Mouse (Mus musculus) cerebellum, postnatal 10 days (tissue): Measurements from ENCODE around the gene Pnmal1.

Experiments used
- DNase-seq, 2 experiments: peaks; one replicate each; pipeline ENCODE4 v3.0.0; 2021; ENCODE audit warnings: mixed read lengths in 2 of 2

The Pnmal1 gene

GRCm38 (mm10) chr7:16950861-16951635 is 8.4 kb upstream of the Pnmal1 start:
- peak; percentile 89 to 92 for DNase-seq

DNA sequence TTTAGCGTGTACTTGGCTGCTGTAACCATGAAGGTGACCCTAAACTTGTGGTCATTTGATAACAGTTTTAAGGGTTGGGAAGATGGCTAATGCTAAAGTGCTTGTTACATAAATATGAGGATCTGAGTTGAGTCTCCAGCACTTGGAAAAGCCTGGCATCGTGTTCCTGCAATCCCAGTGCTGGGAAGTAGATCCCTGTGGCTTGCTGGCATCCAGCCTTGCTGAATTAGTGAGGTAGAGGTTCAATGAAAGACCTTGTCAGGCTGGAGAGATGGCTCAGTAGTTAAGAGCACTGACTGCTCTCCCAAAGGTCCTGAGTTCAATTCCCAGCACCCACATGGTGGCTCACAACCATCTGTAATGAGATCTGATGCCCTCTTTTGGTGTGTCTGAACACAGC is 5.7 kb upstream of the Pnmal1 start:
- DNase-seq = peak; percentile 55 to 59

DNA sequence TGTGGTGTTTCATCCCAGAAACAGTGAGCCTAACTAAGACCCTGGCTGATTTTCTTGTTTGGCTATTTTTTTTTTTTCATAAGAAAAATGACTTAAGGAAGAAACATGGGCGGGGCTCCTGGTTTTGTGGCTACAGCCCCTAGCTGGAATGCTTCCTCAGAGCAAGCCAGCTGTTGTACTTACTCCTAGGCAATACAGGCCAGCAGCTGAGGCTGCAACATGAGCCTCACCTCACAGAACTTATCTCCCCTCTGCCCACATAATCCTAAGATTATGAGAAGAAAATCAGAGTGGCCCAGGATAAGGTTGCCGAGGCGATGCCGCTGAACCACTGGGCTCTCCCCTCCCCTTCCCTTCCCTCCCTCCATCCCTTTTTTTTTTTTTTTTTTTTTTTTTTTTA is 3.8 kb upstream of the Pnmal1 start:
- DNase-seq = no peak

DNA sequence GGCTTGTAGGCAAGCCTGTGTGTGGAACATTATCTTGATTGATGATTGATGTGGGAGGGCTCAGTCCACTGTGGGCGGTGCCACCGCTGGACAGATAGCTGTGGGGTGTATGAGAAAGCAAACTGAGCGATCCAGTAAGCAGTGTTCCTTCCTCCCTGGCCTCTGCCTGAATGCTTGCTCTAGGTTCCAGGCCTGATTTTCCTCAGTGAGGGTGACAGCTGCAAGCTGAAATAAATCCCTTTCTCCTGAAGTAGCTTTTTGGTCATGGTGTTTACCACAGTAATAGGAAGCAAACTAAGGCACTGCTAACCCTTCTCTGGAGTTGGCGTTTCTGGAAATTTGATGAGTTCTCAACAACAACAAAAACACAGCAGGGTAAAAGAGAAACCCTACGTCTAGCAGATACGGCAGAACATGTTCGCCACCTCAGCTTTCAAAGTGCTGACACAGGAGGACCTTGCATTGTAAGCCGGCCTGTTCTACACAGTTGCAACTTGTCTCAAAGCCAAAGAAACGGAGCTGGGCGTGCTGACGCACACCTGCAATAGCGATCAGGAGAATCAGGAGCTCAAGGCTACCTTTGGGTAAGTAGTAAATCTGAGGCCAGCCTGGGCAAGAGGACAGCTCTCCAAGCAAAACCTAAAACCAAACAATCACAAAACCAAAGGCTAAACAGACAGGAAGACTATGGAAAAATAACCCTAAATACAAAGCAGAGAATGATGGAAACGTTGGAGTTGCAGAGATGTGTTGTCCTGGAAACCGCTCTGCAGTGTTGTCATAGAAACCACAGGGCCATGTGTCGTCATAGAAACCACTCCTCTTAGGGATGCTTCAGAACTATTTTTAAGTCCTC is 2.8 kb upstream of the Pnmal1 start:
- DNase-seq = peak; percentile 45 to 56

DNA sequence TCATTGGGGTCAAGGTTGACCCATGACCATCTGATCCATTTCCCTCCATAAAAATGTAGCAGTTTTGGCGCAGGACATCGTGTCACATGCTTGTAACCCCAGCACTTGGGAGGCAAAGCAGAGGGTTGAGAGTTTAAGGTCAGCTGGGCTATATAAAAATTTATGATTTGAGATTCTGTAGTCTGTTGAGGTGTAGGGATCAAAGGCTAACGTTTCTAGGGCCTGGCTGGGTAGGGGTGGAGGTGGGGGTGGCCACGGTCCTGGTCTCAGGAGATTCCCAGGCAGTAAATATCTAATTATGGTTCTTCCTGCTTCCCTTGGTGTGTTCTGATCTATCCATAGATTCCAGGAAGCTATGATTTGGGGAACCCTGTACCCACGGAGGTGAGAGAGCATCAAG is 2.2 kb downstream of the Pnmal1 start:
- no peak for DNase-seq

DNA sequence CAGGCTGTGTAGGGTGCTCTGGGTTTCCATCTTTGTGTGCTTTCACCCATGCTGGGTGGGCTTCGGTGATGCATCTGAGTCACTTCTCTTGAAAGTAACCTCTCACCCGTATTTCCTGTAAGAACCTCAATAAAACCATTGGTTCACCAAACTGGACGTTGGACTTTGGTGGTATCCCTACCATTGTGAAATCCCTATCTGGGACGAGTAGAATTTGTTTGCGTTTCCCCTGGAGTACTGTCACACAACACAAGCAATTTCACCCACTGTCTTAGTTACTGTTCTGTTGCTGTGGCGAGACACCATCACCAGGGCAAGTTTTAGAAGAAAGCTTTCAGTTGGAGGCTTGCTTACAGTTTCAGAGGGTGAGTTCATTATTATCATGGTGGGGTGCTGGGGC is 8.9 kb downstream of the Pnmal1 start:
- DNase-seq = no peak

DNA sequence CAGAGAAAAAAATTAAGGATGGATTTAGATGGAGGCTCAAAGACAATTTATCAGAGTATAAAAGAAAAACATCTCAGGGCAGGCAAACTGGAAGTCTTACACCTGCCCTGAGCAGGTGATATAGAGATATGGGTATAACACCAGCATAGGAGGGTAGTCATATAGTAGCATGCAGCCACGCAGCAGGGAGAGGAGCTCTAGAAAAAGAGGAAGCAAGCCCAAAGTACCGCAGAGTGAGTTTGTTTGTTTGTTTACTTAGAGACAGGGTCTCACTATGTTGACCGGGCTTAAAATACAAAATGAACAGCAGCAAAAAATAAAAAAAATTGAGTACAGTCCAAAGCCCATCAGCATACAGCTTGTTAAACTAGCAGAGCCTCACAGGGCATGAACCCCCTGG is 11.7 kb downstream of the Pnmal1 start:
- DNase-seq = no peak

DNA sequence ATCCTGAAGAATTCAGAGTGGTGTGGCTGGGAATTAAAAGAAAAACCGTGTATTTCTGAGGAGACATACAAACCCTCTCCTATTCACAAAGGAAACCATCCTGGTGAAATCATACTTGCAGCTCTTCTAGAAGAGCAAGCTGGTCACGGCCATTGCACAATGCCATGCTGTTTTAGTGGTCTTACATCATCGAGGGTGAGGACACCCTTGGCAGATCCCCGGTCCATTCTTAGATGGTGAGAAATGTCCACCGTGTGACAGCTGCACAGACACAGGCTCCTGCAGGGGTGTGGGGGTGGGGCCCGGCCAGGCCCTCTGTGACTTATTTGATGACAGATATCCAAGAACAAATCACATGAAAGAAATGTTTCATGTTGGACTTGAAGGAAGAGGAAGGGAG is 14.5 kb downstream of the Pnmal1 start:
- DNase-seq = peak; percentile 62 to 71

DNA sequence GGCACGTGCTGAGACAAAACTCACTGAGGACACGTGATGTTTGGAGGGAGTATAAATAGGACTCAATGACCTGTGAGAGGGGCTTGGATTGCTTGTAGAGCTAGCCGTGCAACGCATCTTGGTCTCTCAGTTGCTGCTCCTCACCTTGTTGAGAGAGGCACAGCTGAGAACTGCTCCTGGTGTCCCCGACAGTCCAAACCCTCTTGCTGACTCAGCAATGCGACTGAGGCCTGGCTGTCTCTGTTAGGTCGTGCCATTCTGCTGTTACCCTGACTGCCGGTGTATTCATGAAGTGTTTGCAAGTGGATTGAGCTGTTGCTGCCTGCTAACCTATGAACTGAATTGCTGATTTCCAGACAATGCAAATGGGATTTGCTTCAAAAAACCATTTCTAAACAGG is 16.8 kb downstream of the Pnmal1 start:
- no peak for DNase-seq

- DNase-seq = no peak
These were observed 18.7 kb downstream of the Pnmal1 start for GRCm38 (mm10) chr7:16978173-16978572.

DNA sequence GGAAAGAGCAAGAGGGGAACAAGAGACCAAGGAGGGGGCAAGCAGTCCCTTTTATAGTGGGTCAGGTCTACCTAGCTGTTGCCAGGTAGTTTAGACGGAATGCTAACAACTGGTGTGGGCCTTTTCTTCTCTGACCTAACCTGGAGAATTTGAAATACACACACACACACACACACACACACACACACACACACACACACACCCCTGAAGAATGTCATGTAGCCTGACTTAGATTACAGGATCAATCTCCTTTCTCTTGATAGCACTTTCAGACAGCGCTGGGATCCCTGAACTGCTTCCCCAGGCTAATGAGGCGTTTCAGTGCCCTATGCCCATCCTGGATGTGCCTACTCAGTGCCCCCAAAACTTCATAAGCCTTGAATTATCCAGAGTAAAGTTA is 19.1 kb downstream of the Pnmal1 start:
- no peak for DNase-seq

DNA sequence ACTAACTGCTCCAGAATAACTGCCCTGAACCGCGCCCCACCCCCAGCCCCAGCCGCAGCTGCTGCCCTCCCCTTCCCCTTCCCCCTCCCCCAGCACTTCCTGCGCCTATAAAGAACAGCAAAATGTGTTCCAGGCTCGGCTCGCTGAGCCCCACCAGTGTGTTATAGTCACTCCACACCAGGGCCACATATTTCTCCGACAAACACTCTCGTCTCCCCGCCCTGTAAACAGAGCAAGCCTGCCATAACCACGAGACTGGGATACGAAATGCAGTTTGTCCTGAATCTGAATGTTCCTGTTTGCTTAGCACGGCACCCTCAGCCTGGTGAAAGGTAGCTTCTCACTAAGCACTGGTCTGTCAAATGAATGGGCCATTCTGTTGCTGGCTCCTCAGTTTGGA is 20.9 kb downstream of the Pnmal1 start:
- DNase-seq = peak; percentile 76 to 77

DNA sequence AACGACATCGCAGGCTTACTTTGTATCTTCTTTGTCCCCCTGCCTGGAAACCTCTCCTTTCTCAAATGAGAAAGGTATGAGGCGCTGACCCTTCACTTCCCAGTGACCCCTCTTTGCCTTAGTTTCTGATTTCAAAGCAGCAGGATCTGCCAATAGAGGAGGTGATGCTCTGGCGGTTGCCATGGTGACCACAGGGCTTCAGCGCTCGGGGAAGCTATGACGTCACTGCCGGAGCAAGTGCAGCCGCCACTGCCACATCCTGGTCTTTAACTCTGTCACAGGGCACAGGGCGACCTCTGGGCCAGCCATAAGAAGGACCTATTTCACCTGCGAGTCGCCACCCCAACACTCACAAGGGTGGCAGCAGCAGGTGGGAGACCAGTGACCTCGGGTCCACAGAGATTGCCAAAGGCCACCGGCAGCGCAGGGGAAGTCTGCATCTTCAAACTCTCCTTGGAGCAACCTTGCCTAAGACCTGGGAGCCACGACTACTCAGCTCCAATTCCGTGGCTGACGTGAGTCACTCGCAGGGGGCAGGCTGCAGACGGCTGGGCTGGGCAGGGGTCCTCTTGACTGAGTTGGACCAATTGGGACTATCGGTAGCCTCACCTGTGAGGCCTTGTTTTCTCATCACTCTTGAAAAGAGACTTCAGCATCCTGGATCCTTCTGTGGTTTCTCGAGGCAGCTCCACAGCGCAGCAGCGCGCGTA is 23.5 kb downstream of the Pnmal1 start, which contains the start of gene Gm42372:
TSS of gene Gm42372 (plus strand) at position 228 of the 710 bp plus-strand sequence.
- DNase-seq = peak; percentile 93

GRCm38 (mm10) chr7:16987541-16988149 is 28.2 kb downstream of the Pnmal1 start:
- no peak for DNase-seq

DNA sequence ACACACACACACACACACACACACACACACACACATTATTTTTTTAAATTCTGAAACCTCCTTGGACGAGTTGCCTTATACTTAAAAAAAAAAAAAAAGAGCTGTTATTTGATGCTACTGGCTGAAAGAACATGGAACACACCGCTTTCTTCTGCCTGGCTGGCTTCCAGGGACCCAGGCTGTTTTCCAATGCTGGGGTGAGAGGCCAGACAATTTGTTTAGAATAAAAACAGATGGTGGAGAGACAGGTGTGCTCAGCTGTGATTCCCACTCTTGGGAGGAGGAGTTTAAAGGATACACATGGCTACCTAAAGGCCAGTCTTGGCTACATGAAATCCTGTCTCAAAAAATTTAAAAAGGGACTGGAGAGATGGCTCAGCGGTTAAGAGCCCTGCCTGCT is 28.9 kb downstream of the Pnmal1 start:
- peak; percentile 76 to 79 for DNase-seq

DNA sequence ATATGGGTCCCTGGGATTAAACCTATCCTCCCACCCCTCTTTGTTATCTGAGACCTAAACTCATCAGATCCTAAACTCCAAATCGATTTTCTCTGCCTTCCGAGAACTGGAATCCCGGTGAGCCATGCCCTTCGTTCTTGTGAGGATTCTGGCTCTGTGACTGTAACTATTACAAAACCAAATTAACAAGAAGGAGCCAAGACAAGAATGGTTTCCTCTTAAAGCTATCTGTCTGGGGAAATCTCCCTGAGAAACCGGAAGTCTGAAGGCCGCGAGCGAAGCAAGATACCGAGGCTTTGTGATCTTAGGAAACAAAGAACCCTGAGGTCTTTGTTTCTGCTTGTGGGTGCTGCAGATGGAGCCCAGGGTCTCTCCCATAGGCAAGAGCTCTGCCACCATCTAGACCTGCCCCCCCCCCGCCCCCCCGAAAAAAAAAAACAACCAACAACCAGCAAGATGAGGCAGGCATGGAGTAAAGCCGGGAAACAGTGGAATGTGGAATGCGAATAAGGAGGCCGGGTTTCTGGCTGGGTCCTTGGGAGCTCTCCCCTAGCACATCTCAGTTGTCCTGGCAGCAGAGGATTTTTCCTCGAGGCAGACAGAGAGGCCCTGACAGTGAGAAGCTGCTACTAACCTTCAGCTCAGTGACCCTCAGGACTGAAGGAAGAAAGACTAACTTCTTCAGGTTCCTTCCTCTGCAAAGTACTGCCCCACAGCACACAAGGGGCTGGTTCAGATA is 30.7 kb downstream of the Pnmal1 start:
- no peak for DNase-seq

GRCm38 (mm10) chr7:16991681-16992450 is 32.4 kb downstream of the Pnmal1 start:
- no peak for DNase-seq

GRCm38 (mm10) chr7:16992451-16992807 is 33.0 kb downstream of the Pnmal1 start, which contains the start of gene Ccdc8:
Ccdc8 (plus strand) TSS chr7:16992708.
- no peak for DNase-seq

DNA sequence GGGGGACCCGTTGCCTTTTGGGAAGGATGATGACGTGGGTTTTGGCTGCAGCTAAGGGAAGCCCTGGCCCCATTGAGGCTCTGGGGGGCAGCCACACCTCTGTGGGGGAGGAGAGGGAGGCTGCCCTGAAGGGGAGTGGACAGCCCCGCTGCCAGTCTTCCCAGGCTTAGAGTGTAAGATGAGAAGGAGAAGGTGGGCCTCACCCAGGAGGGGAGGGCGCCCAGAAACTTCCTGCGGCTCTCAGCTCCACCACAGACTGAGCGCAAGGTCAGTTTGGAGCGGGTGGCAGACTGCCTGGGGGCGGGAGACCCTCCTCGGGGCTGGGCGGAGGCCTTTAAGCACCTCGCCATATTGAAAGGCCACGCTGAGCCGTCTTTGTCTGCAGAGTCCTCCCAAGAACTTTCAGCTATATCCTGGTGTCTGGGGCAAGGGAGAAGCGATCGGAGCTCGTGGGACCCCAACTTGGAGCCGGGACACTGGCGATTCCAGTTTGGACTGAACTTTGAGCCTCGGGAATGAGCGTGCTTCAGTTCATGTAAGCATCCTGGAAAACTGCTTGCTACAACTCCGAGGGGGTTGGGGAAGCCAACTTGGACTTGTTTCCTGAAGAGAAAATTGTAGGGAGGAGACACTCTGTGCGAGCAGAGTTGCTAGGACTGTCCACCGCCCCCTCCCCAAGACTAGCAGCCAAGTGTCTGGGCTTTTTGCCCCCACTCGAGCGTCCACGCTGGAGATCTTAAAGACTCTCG is 34.3 kb downstream of the Pnmal1 start:
- peak; percentile 42 to 67 for DNase-seq

- no peak for DNase-seq
These were observed 34.9 kb downstream of the Pnmal1 start for GRCm38 (mm10) chr7:16994400-16994799.

GRCm38 (mm10) chr7:16995345-16995744 is 35.9 kb downstream of the Pnmal1 start:
- DNase-seq = no peak
